Mouse (Mus musculus) right cerebral cortex, postnatal 36 days (tissue): ENCODE data around the gene Ogfod1.

ENCODE experiments used
- DNase-seq, 2 experiments: peaks; one replicate each; pipeline ENCODE4 v3.0.0; 2022; ENCODE audit warnings: low spot score in 2 of 2, mixed read lengths in 1 of 2

Ogfod1 gene

DNA sequence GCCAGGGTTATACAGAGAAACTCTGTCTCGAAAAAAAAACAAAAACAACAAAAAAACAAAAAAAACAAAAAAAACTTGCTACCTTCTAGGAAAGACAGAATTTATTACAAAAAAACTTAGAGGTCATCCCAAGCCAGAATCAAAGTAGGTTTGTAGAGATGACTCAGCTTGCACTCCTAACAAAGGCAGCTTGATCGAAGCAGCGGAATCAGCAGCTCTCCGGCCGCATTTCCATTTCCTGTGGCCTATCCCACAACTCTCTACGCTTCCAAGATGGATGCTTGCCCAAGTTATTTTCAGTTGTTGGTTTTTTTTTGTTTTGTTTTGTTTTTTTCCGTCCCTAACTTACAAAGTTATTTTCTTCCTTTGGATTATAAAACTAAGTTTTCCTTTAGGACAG lies 31.8 kb downstream of the Ogfod1 start:
- no peak for DNase-seq

- no peak for DNase-seq
These were observed 39.6 kb downstream of the Ogfod1 start for GRCm38 (mm10) chr8:94076461-94077192.

DNA sequence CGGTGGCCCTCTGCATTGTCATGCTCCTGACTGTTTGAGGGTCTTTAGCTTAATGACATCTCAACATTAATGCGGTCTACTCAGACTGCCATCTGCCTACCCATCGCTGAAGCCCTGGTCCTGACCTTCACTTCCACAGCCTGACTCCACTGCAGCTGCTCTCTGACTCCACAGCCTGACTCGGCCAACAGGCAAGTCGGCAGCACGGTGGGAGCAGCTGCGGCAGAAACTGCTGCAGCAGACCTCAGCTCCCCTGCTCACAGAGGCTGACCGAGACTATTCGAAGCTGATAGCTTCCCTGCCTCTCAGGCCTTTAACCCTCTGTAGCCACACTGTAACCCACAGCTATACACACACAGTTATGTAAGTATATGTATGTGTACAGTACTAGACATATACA lies 51.0 kb downstream of the Ogfod1 start:
- no peak for DNase-seq

- no peak for DNase-seq
These were observed 52.7 kb downstream of the Ogfod1 start for GRCm38 (mm10) chr8:94089715-94090114.

DNA sequence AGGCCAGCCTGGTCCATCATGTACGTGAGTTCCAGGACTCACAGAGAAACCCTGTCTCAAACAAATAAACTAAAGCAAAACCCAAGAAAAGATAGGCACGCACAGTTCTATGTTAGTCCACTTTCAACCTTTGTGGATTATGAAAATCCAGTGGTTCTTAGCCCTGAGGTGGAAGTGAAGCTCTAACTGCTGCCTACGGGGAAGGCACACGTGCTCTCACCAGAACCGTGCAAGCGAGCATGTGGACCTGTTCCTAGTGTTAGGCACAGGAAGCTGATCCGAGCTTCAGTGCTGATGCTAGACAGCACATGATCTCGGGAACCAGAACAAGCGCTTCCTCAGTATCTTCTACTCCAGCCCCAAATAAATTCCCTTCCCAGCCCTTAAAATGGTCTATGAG lies 55.9 kb downstream of the Ogfod1 start:
- no peak for DNase-seq

- DNase-seq, result no peak
These were observed 57.3 kb downstream of the Ogfod1 start for GRCm38 (mm10) chr8:94094281-94094680.

DNA sequence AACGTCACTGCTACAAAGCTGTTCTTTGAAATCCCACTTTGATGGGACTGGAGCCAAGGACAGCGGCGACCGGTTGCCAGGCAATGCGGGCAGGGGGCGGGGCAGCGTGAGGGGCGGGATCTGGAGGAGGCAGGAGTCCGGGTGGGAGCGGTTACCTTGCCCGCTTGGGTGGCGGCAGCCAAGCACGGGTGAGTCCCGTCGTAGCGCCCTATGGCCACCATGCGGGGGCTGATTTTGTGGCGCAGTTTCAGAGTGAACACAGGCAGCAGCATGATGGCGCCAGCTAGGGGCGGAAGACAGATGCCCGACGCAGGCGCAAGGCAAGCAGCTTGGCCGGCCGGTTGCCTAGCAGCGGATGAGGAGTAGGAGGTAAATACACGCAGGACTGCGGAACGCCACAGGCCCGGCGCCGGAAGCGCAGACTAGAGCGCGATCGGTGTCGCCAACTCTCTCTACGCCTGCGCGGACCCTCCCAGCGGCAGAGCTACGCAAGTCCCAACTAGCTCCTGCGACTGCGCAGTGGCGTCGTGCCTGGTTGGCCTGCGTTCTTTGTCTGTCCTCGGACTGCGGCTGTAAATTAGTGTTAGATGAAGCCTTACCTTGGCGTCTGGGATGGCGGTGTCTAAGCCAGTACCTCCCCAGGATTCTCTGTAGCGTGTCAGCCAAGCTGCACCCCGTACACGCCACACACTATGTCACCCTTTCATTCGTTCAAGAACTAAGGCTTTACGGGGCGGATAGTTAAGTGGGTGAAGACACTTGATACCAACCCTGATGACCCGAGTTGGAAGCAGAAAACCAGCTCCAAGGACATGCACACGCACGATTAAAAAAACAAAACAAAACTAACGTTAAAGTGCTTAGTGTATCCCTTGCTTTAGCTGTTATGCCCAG lies 61.3 kb downstream of the Ogfod1 start, which contains the start of gene Bbs2:
Gene Bbs2 (minus strand): TSS at position 848 of the 894 bp plus-strand sequence.
- DNase-seq, result peak; percentile 100

- DNase-seq, result no peak
These were observed 62.0 kb downstream of the Ogfod1 start for GRCm38 (mm10) chr8:94098996-94099395.

GRCm38 (mm10) chr8:94104146-94104545 lies 67.1 kb downstream of the Ogfod1 start:
- peak in 1 of 2 experiments; percentile 37 for DNase-seq

DNA sequence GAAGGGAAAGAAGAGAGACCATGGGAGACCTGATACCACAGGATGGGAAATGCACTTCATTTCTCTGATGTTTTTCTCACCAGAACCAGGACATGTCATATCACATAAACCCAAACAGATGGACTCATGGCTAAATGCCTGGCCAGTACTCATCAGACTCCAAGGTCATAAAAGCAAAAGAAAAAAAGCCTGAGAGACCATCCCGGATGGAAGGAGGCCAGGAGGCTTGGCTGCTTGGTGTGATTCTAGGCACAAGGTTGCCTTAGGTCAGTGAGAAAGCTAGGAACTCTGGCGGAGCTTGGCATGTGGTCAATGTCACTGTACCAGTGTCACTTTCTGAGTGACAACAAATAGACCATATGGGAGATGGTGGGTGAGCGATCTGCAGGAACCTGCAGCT lies 70.9 kb downstream of the Ogfod1 start:
- DNase-seq, result no peak

GRCm38 (mm10) chr8:94109396-94109795 lies 72.4 kb downstream of the Ogfod1 start:
- no peak for DNase-seq

- no peak for DNase-seq
These were observed 72.8 kb downstream of the Ogfod1 start for GRCm38 (mm10) chr8:94109835-94110234.

DNA sequence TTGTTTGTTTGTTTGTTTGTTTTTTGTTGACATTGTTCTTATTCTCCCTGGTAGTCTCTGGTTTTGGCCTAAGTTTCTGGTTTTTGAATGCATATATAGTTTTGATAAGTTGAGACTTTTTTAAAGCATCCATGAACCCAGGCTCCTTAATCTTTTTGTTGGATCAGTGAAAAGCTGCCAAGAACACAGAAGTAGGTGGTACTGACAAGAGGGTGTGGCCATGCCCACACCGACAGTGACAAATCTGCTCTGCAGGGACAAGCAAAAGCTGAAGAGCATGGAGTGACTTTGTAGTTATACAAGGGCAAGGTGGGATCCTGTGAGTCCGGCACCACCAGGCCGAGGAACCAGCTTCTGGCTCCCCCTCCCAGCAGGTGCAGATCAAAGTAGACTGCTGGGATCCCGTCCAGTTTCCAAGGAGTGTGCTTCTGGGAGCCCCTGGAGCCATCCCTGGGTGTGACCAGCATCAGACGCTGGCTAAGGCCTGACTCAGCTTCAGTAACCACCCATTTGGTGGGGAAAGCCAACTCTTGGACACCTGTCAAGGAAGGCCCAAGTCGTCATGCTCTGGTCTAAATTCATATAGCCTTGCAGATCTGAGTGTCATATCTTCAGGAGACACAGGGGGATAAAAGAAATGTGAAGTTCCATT lies 73.7 kb downstream of the Ogfod1 start:
- DNase-seq, result no peak

DNA sequence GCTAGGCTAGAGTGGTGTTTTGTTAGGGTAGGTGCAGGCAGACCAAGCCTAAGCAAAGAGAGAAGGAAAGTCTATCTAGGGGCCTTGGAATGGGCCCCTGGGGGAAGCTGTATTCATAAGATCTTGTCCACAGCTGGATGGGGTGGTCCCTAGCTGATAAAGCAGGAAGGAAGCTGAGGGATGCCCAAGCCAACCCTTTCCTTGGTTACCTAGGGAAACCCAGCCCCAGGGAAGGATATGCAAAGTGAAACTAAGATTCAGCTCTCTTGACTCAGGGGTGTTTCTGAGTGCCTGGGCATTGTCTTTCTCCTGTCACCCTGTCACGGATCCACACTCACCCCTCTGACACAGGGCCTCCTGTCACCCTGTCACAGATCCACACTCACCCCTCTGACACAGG lies 76.4 kb downstream of the Ogfod1 start:
- no peak for DNase-seq

DNA sequence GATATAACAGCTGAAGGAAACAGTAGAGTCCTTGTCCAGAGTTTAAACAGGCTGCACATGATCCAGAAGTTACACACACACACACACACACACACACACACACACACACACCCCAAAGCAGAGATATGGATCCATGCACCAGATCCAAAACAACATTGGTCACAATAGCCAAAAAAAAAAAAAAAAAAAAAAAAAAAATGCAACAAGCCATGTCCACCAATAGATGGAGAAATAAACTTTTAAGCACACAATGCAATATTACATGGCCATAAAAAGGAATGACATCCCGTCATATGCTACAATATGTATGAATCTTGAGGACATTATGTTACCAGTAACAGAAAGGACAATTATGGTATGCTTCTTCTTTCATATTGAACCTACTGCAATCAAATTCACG lies 77.0 kb downstream of the Ogfod1 start:
- no peak for DNase-seq
